Mouse (Mus musculus) midbrain, embryonic 11.5 days (tissue): Measurements from ENCODE around the gene Chd9. TPM values are rescaled to one million over a fixed set of nuclear protein-coding genes. Genes with fewer than 3 reads are reported as not detected.
A peak's percentile ranks its signal among the peaks of the same experiment; 100 is the strongest.

Experiments
- ATAC-seq: fragments of 200-750 bp; cut with Nextera tagmentation; 2 replicates; pipeline ENCODE4 v1.8.0; 2017; ENCODE audit warnings: moderate TSS enrichment, moderate library complexity; ENCODE audit not compliant: low FRiP score
- DNase-seq: peaks from one replicate; pipeline ENCODE4 v3.0.0; 2015; ENCODE audit warnings: low spot score; ENCODE audit errors: missing footprints
- H3K27ac ChIP-seq: fragments of 300-500 bp; sonication (generic); 2 replicates; pipeline ENCODE4 v1.5.1; 2014; ENCODE audit warnings: low read depth, low read length
- H3K27me3 ChIP-seq: fragments of 300-500 bp; sonication (generic); 2 replicates; pipeline ENCODE4 v1.6.1; 2014; ENCODE audit warnings: mild to moderate bottlenecking, low read length, moderate library complexity, mixed read lengths; ENCODE audit not compliant: control insufficient read depth, insufficient read depth
- H3K36me3 ChIP-seq: fragments of 300-500 bp; sonication (generic); 2 replicates; pipeline ENCODE4 v1.6.1; 2014; ENCODE audit warnings: mild to moderate bottlenecking, low read length, moderate library complexity, mixed read lengths; ENCODE audit not compliant: control insufficient read depth, insufficient read depth
- H3K4me1 ChIP-seq: fragments of 300-500 bp; sonication (generic); 2 replicates; pipeline ENCODE4 v1.6.1; 2014; ENCODE audit warnings: low read length; ENCODE audit not compliant: control insufficient read depth, insufficient read depth
- H3K4me2 ChIP-seq: fragments of 300-500 bp; sonication (generic); 2 replicates; pipeline ENCODE4 v1.6.1; 2014; ENCODE audit warnings: mild to moderate bottlenecking, moderate library complexity
- H3K4me3 ChIP-seq: fragments of 300-500 bp; sonication (generic); 2 replicates; pipeline ENCODE4 v1.5.1; 2014; ENCODE audit warnings: low read depth, low read length
- H3K9ac ChIP-seq: fragments of 300-500 bp; sonication (generic); 2 replicates; pipeline ENCODE4 v1.6.1; 2014; ENCODE audit warnings: low read length
- H3K9me3 ChIP-seq: fragments of 300-500 bp; sonication (generic); 2 replicates; pipeline ENCODE4 v1.6.1; 2016; ENCODE audit warnings: low read length; ENCODE audit not compliant: control insufficient read depth
- WGBS: fragments of 180-500 bp; shearing (Covaris S2); extraction: QIAGEN DNeasy Blood & Tissue Kit; methylation state at CpG from one replicate; pipeline ENCODE4 v1.1.7; 2014; 5-methylcytosine and 5-hydroxymethylcytosine counted together
- polyA plus RNA-seq: library from polyadenylated mRNA; unstranded; fragments of >200 nt; fragmentation: Nextera tagmentation; extraction: Ambion mirVana; gene quantifications from 2 replicates; pipeline ENCODE4 v1.2.1, GENCODE M21; 2014

Gene Chd9
- polyA plus RNA-seq, 1 experiment from 2014 or later = 35.8 TPM

DNA sequence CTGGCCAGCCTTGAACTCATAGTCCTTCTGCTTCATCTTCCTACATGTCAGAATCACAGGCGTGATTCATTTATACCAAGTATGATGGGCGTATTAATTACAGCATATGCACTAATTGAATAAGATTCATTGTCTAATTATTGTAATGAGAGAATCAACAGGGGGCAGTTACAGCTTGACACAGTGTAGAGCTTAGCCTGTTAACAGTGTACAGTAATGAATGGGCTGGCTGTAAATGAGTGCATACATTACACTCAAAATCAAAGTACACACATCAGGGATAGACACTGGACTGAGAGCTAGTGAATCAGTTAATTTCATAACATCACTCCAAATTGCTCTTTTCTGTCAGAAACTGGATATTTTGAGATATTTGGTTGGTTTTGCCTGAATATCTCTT, 135.9 kb downstream of the Chd9 start:
- Histone ChIP-seq H3K27me3 (no peaks in the 10 kb centered on the region), H3K36me3 (no peaks in the 10 kb centered on the region), H3K4me2 (no peak overlapping the region), H3K4me1 (peaks cover 6% of the 10 kb centered on the region), H3K9me3 (no peaks in the 10 kb centered on the region), H3K4me3 (no peak overlapping the region), H3K27ac (no peak overlapping the region), H3K9ac (no peak overlapping the region)
- peak; percentile 53 for DNase-seq
- no peak for ATAC-seq
- 97% methylated on average over 2 of the region's 2 CpGs for WGBS

DNA sequence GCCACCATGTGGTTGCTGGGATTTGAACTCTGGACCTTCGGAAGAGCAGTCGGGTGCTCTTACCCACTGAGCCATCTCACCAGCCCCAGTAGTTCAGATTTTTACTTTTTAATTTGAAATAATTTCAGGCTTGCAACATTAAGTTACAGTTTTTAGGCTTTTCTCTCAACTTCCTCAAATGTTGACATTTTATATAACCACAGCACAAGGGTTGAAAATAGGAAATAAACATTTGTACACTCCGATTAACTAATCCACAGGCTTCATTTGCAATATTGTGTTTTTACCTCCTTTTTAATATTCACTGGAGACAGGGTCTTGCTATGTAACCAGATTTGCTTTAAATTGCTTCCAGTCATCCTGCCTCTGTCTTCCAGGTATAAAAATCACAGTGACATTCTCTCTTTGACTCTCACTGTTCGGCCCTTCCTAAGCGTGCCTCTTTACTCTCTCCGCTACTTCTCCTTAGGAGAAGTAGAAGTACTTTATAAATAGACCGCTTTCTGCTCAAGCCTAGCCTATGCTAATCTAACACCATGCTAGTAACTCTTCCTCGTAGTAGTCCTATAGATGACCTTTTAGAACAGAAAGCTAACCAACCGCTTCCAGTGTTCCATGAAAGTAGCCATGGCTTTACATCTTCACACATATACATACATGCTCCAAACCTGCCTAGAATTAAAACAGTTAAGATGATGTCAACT, 137.5 kb downstream of the Chd9 start:
- ATAC-seq = no peak
- no peak overlapping the region for H3K27ac ChIP-seq
- H3K27me3 ChIP-seq = no peaks in the 10 kb centered on the region
- H3K36me3 ChIP-seq = no peaks in the 10 kb centered on the region
- no peaks in the 10 kb centered on the region for H3K4me1 ChIP-seq
- no peaks in the 10 kb centered on the region for H3K9me3 ChIP-seq
- DNase-seq = no peak
- no peak overlapping the region for H3K9ac ChIP-seq
- H3K4me3 ChIP-seq = no peak overlapping the region
- no peak overlapping the region for H3K4me2 ChIP-seq
- WGBS = 94% methylated on average over 9 of the region's 9 CpGs

DNA sequence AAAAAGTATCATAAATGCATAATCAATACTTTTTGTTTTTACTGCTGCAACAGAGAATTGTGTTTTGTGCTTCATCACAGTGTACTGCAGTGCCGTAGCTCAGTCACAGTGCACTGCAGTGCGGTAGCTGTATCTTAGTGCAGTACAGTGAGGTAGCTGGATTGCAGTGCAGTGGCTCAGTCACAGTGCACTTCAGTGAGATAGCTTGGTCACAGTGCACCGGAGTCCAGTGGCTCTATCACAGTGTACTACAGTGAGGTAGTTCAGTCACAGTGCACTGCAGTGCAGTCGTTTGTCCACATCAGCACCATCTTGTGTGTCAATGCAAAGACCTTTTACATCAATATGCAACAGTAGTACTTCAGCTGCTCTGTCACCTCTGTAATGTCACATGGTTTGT, 140.2 kb downstream of the Chd9 start:
- Histone ChIP-seq H3K27me3 (no peaks in the 10 kb centered on the region), H3K27ac (no peak overlapping the region), H3K9ac (no peak overlapping the region), H3K4me1 (no peaks in the 10 kb centered on the region), H3K9me3 (no peaks in the 10 kb centered on the region), H3K4me3 (no peak overlapping the region), H3K36me3 (no peaks in the 10 kb centered on the region; the same call in 1 of the 2 replicates), H3K4me2 (no peak overlapping the region)
- ATAC-seq (no peak), DNase-seq (peak; percentile 69)
- WGBS = 94% methylated on average over 4 of the region's 4 CpGs

DNA sequence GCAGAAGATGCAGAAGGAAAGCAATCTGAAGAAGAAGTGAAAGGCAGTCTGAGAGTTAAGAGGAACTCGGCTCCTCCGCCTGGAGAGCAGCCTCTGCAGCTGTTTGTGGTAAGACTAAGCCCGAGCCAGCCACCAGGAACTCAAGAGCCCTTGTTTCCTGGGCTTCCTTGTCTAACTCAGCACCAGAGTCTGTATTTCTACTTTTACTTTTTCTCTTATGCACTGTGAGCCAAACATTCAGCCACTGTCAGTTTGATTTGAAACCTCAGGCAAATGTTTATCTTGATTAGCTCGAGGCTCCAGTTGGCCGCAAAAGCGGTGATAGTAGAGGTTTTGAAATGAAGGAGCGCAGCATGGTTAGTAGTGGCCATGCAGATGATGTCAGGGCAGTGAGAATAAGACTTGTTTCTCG, 148.8 kb downstream of the Chd9 start:
- DNase-seq (no peak), ATAC-seq (no peak)
- Histone ChIP-seq H3K27me3 (no peaks in the 10 kb centered on the region), H3K9ac (no peak overlapping the region), H3K36me3 (peaks cover 7% of the 10 kb centered on the region; the same call in 1 of the 2 replicates), H3K9me3 (no peaks in the 10 kb centered on the region), H3K4me1 (no peaks in the 10 kb centered on the region), H3K4me3 (no peak overlapping the region), H3K4me2 (no peak overlapping the region), H3K27ac (no peak overlapping the region)
- 93% methylated on average over 8 of the region's 8 CpGs for WGBS

DNA sequence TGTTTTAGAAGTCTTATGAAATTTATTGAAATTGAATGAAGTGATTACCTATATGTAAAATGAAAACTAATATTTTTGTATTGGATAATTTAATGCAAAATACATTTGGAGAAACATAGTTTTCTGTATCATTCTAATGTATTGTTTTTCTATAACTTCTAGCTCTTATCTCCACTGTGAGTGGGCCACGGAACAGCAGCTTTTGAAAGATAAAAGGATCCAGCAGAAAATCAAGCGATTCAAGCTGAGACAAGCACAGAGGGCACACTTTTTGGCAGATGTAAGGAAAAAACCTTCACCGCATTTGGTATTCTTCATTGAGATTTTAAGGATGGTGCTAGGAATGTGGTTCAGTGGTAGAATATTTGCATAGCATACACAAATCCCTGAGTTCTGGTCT, 150.6 kb downstream of the Chd9 start:
- no peak for DNase-seq
- 90% methylated on average over 3 of the region's 3 CpGs for WGBS
- H3K36me3 ChIP-seq = peaks cover 15% of the 10 kb centered on the region

DNA sequence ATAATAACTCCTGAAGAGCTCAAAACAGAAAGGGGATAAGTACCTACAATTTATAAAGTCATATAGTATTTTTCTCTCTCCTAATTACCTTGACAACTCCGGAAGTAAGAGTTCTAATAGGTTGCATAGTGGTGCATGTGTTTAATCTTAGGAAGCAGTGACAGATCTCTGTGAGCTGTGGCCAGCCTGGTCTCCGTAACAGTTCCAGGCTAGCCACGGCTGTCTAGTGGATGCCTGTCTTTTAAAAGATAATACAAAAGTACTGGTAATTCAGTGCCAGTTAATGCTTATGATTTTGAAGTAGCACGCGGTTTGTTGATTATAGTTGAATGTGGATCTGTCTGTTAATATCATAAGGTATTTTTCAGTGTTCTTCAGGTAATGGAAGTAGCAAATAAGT, 151.1 kb downstream of the Chd9 start:
- no peaks in the 10 kb centered on the region for H3K9me3 ChIP-seq
- 96% methylated on average over 5 of the region's 5 CpGs for WGBS
- H3K4me3 ChIP-seq = no peak overlapping the region
- no peak overlapping the region for H3K9ac ChIP-seq
- peaks cover 15% of the 10 kb centered on the region for H3K36me3 ChIP-seq
- ATAC-seq (no peak), DNase-seq (no peak)
- H3K4me2 ChIP-seq = no peak overlapping the region
- H3K4me1 ChIP-seq = no peaks in the 10 kb centered on the region
- H3K27me3 ChIP-seq = no peaks in the 10 kb centered on the region
- no peak overlapping the region for H3K27ac ChIP-seq

More for the DNA sequence above, 150.6 kb downstream of the Chd9 start:
- Histone ChIP-seq H3K9me3 (no peaks in the 10 kb centered on the region), H3K9ac (no peak overlapping the region), H3K27ac (no peak overlapping the region), H3K4me2 (no peak overlapping the region), H3K27me3 (no peaks in the 10 kb centered on the region), H3K4me3 (no peak overlapping the region), H3K4me1 (no peaks in the 10 kb centered on the region)
- no peak for ATAC-seq

DNA sequence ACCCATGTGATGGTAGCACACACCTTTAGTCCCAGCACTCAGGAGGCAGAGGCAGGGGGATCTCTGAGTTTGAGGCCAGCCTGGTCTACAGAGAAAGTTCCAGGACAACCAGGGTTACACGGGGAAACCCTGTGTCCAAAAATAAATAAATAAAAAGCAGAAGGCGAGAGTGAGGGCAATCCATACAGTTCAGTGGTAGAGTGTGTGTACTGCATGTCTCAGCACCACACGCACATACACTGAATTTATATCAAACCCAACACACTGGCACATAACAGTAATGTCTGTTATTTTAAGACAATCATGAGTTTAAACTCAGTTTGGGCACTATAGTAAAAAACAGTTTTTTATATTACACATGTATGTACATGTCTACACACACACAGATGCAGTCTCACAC, 153.9 kb downstream of the Chd9 start:
- Histone ChIP-seq H3K9ac (no peak overlapping the region), H3K4me1 (no peaks in the 10 kb centered on the region), H3K4me2 (no peak overlapping the region), H3K36me3 (peaks cover 17% of the 10 kb centered on the region), H3K27ac (no peak overlapping the region), H3K27me3 (no peaks in the 10 kb centered on the region), H3K9me3 (no peaks in the 10 kb centered on the region), H3K4me3 (no peak overlapping the region)
- no peak for ATAC-seq
- WGBS = 86% methylated on average over 3 of the region's 3 CpGs
- DNase-seq = no peak

DNA sequence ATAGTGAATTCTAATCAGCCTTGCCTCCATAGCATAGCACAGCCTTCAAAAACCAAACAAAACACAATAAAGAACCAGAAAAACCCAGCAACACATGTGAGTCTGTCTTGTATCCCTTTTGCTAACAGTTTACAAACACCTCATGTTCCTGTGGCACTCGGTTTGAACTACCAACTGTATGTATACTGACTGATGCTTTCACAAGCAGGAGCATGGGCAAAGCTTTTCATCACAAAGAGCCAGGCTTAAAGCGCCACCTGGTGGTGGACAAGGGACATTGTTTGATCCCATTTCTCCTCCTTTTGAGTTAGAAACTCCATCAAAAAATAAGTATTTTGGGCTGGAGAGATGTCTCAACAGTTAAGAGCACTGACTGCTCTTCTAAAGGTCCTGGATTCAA, 191.6 kb downstream of the Chd9 start:
- ATAC-seq (no peak), DNase-seq (peak; percentile 92)
- Histone ChIP-seq H3K9ac (no peak overlapping the region), H3K4me3 (no peak overlapping the region), H3K4me2 (no peak overlapping the region), H3K27ac (no peak overlapping the region; the same call in 1 of the 2 replicates), H3K9me3 (no peaks in the 10 kb centered on the region), H3K27me3 (no peaks in the 10 kb centered on the region), H3K4me1 (0 out of 2 replicates have a peak, but pooled peaks cover 2% of the 10 kb centered on the region), H3K36me3 (peaks cover 27% of the 10 kb centered on the region)
- 8% methylated on average over 2 of the region's 2 CpGs for WGBS

DNA sequence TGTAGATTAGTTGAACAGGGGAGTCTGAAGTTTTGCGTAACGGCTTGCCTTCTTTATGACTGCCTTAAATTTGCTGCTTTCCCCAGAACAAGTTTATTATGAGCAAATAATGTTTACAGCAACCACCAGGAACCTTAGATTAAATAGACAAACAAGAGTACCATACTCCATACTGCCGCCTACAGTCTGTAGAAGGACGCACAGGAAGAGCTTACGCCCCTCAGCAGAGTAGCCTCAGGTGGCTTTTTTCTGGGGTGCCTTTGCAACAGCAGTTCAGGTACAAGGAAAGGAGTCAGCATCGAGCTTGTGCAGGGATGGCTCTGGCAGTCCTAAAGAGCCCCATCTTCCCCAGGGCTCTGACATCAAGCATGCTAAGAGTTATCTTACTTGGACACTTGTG, 206.3 kb downstream of the Chd9 start:
- Histone ChIP-seq H3K4me1 (no peaks in the 10 kb centered on the region), H3K36me3 (peaks cover 22% of the 10 kb centered on the region), H3K4me2 (no peak overlapping the region), H3K9me3 (no peaks in the 10 kb centered on the region), H3K27me3 (no peaks in the 10 kb centered on the region), H3K27ac (no peak overlapping the region), H3K9ac (no peak overlapping the region), H3K4me3 (no peak overlapping the region)
- no peak for ATAC-seq
- 91% methylated on average over 6 of the region's 6 CpGs for WGBS
- DNase-seq = no peak
